Mouse (Mus musculus) testis, adult 2 months (tissue): Measurements from ENCODE around the gene P4htm. TPM values are rescaled to one million over a fixed set of nuclear protein-coding genes. Genes with fewer than 3 reads are reported as not detected.

ENCODE experiments used
- H3K27ac ChIP-seq: fragments of 200-500 bp; 2 replicates; pipeline ENCODE4 v1.5.1; 2012; ENCODE audit warnings: low read depth, low read length; ENCODE audit not compliant: control insufficient read depth, insufficient read depth
- H3K27me3 ChIP-seq: fragments of 200-500 bp; 2 replicates; pipeline ENCODE4 v1.6.1; 2012; ENCODE audit warnings: mild to moderate bottlenecking, low read length, moderate library complexity; ENCODE audit not compliant: control insufficient read depth, insufficient read depth
- H3K36me3 ChIP-seq: fragments of 200-500 bp; 2 replicates; pipeline ENCODE4 v1.6.1; 2012; ENCODE audit warnings: mild to moderate bottlenecking, low read length; ENCODE audit not compliant: control insufficient read depth, insufficient read depth
- H3K4me1 ChIP-seq: fragments of 200-500 bp; 2 replicates; pipeline ENCODE4 v1.6.1; 2012; ENCODE audit warnings: low read length; ENCODE audit not compliant: control insufficient read depth, insufficient read depth
- H3K4me3 ChIP-seq: fragments of 200-500 bp; 2 replicates; pipeline ENCODE4 v1.5.1; 2012; ENCODE audit warnings: low read depth, mild to moderate bottlenecking, low read length, moderate library complexity, mixed read lengths; ENCODE audit not compliant: control insufficient read depth
- CTCF ChIP-seq: fragments of 200-500 bp; IDR thresholded peaks from 2 replicates; pipeline ENCODE4 v1.5.1; 2012; ENCODE audit warnings: low read depth, mild to moderate bottlenecking, inconsistent platforms, low read length, moderate library complexity; ENCODE audit not compliant: control insufficient read depth, insufficient read depth, insufficient replicate concordance
- POLR2A ChIP-seq: fragments of 200-500 bp; IDR thresholded peaks from 2 replicates; pipeline ENCODE4 v1.6.1; 2012; ENCODE audit warnings: low read depth, mild to moderate bottlenecking, inconsistent platforms, low read length, moderate library complexity; ENCODE audit not compliant: control insufficient read depth
- polyA plus RNA-seq: library from polyadenylated mRNA; depleted of rRNA; stranded (reverse); fragments of >200 nt; gene quantifications from 2 replicates; pipeline ENCODE4 v1.2.3, GENCODE M21; 2012

The P4htm gene
- polyA plus RNA-seq, 1 experiment = 5.5 TPM

DNA sequence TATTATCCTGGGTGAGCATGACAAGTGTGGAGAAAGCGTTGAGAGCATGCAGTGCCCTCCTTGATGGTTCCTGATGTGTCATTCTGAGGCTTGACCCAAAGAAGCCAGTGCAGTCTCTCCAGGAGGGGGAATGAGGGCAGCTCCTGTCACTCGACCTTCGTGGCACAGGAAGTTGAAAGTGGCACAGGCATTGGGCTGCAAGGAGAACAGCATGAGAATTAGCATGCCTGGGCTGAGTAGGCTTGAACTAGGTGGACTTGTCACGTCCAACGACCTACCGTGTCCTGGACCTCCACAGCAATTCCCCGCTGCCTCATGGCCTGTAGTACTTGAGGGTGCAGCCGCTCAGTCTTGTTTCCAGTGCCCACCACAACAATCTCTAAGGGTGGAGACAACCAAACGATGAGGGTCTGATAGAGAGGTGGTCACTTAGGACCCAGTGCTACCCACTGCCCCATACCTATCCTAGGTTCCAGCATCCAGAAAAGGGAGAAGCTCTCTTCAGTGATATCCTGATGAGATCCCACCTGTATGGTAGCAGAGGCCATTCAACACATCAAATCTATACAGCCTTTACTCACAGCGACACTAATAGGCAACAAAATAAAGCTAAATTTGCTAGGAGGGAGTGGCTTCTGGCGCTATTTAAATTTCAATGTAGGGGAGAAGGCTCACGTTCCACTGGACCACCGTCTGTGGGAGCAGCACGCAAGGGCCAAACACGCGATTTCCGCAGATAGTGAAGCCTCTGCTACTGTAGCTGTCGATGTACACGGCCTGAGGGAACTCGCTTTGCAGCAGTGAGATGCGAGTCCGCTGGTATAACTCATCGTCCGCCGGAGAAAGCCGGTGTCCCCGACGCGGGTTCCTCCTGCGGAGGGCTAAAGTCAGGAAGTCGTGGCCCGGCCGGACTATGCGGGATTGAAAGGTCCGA is 31.3 kb downstream of the P4htm start:
- TF ChIP-seq POLR2A = peak; percentile 43; the same call in 1 of the 2 replicates
- TF ChIP-seq CTCF = no peak
- Histone ChIP-seq H3K4me3 (peak overlapping the region; percentile 98), H3K36me3 (peaks cover 2% of the 10 kb centered on the region), H3K27ac (peak overlapping the region; percentile 95), H3K4me1 (peaks cover 20% of the 10 kb centered on the region), H3K27me3 (no peaks in the 10 kb centered on the region)

DNA sequence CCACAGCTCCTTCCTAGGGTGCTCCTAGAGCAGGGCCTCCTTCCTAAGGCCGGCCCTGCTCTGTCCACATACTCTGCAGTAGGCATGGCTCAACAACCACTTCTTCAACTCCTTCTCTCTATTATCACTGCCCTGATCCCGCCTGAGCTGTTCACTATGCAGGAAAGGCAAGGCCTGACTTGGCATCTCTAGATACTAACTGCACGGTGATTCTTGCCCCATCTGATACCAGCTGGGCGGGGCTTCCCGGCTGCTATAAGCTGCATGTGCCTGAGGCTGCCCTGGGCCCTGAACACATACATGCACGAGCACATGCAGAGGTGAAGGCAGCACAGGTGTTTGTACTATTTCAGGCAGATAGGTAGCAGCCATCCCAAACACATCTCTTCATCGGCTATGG is 33.3 kb downstream of the P4htm start:
- no peak overlapping the region for H3K27ac ChIP-seq
- no peaks in the 10 kb centered on the region for H3K27me3 ChIP-seq
- H3K4me1 ChIP-seq = peaks cover 9% of the 10 kb centered on the region
- TF ChIP-seq CTCF (no peak), POLR2A (peak; percentile 5; the same call in 1 of the 2 replicates)
- H3K4me3 ChIP-seq = peak overlapping the region; percentile 98
- peaks cover 3% of the 10 kb centered on the region for H3K36me3 ChIP-seq

DNA sequence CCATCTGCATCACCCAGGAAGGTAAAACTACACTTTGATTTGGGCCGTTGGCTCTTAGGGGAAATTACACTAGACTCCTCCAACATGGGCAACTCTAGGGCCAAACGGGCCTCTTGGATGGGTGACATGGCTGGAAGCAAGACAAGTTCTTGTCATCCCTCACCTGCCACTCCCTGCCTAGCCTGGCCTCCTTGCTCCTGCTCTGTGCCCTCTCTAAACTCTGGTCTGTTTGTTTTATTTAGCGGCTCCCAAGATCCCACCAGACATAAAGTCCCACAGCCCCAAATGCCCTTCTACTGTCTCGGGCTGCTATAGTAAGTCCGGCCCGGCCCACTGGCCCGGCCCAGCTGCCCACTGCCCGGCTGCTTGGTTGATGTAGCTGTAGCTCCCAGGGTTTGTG is 33.8 kb downstream of the P4htm start:
- peaks cover 4% of the 10 kb centered on the region for H3K36me3 ChIP-seq
- H3K27ac ChIP-seq = no peak overlapping the region
- TF ChIP-seq CTCF (no peak), POLR2A (0 out of 2 replicates have a peak, but pooled peaks have one; percentile 17)
- H3K4me3 ChIP-seq = peak overlapping the region; percentile 98
- no peaks in the 10 kb centered on the region for H3K27me3 ChIP-seq
- peaks cover 8% of the 10 kb centered on the region for H3K4me1 ChIP-seq

DNA sequence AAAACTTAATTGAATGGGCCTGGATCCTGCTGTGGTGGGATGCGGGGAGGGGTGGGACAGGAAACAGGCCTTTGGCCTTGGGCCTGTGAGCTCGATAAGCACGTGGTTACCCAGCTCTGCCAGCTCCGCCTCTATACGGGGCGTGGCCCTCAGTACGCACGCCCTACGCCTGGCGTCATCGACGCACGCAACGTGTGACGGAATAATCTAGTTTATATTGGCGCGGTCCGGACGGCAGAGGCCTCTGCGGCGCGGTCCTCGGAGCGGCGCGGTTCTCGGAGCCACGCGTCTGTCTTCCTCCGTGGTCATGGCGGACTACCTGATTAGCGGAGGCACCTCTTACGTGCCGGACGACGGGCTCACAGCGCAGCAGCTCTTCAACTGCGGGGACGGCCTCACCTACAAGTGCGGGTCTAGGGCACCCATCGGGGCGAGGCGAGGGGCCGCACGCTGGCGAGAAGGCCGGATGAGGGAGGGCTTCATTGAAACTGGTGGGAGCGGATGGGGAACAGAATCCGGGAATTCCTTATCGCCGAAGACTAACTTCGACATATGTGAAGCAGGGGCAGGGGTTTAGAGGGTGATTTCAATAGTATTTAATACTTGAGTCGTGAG is 37.1 kb downstream of the P4htm start, which contains the start of gene Impdh2:
Gene Impdh2, plus strand, starts transcription at position 60 of the 615 bp plus-strand sequence.
- H3K36me3 ChIP-seq = peaks cover 8% of the 10 kb centered on the region
- H3K4me3 ChIP-seq = peak within 1 kb of the TSS; percentile 96
- peak within 1 kb of the TSS; percentile 96 for H3K27ac ChIP-seq
- TF ChIP-seq CTCF = peak; percentile 31; the same call in 1 of the 2 replicates
- TF ChIP-seq POLR2A = peak; percentile 92
- no peaks in the 10 kb centered on the region for H3K27me3 ChIP-seq
- no peaks in the 10 kb centered on the region for H3K4me1 ChIP-seq

DNA sequence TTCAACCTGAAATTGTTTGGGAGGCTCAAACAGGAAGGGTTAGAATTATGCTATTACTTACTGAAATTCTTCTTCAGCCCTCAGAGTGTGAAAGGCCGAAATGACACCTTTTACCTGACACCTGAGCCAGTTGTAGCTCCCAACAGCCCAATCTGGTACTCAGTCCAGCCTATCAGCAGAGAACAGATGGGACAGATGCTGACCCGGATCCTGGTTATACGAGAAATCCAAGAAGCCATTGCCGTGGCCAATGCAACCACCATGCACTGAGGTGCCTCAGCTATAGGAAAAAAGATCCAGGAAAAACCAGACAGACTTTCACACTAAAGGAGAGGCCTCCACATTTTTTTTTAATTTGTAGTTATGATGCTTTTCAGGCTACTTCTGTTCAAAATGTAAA is 38.3 kb downstream of the P4htm start:
- H3K27me3 ChIP-seq = no peaks in the 10 kb centered on the region
- H3K4me3 ChIP-seq = no peak overlapping the region
- no peak overlapping the region; the same call in 1 of the 2 replicates for H3K27ac ChIP-seq
- H3K36me3 ChIP-seq = peaks cover 8% of the 10 kb centered on the region
- H3K4me1 ChIP-seq = no peaks in the 10 kb centered on the region
- TF ChIP-seq CTCF (no peak), POLR2A (no peak)

DNA sequence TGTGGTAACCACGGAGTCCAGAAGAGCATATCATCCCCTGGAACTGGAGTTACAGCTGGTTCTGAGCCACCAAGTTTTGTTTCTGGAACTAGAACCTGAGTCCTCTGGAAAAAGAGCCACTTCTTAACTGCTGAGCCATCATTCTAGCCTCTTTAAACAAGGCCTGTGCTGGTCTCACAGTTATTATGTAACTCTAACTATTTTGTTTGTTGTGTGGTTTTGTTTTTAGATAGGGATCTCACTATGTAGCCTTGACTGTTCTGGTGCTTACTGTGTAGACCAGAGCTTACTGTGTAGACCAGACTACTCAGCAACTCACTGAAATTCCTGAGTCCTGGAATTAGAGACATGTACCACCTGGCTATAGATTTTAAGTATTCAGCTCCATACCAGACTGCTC is 50.6 kb downstream of the P4htm start:
- no peaks in the 10 kb centered on the region for H3K4me1 ChIP-seq
- H3K4me3 ChIP-seq = no peak overlapping the region; the same call in 1 of the 2 replicates
- peaks cover 4% of the 10 kb centered on the region for H3K36me3 ChIP-seq
- H3K27ac ChIP-seq = no peak overlapping the region; the same call in 1 of the 2 replicates
- no peaks in the 10 kb centered on the region for H3K27me3 ChIP-seq
- TF ChIP-seq CTCF (no peak), POLR2A (no peak)

DNA sequence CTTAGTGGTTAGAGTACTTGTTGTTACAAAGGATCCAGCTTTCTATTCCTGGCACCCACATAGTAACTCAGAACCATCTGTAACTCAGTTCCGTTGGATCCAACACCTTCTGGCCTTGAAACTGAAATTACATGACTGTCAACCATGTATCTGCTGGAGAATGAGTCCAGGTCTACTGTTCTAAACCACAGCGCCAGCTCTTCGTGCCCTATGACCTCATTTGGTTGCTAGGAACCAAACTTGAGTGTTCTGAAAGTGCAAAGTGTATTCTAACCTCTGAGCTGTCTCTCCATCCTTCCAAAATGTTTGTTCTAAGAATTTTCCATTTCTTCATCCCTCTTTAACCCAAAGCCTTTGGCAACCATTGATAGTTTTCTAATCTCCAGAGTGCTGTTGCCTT is 51.5 kb downstream of the P4htm start:
- H3K27ac ChIP-seq = peak overlapping the region; percentile 57
- H3K4me1 ChIP-seq = no peaks in the 10 kb centered on the region
- no peaks in the 10 kb centered on the region for H3K27me3 ChIP-seq
- no peak for TF ChIP-seq CTCF
- no peak for TF ChIP-seq POLR2A
- peak overlapping the region; percentile 71; the same call in 1 of the 2 replicates for H3K4me3 ChIP-seq
- peaks cover 7% of the 10 kb centered on the region for H3K36me3 ChIP-seq
